Comparison of ENCODE assay signal across 9 mouse cellular contexts in the genomic region with DNA sequence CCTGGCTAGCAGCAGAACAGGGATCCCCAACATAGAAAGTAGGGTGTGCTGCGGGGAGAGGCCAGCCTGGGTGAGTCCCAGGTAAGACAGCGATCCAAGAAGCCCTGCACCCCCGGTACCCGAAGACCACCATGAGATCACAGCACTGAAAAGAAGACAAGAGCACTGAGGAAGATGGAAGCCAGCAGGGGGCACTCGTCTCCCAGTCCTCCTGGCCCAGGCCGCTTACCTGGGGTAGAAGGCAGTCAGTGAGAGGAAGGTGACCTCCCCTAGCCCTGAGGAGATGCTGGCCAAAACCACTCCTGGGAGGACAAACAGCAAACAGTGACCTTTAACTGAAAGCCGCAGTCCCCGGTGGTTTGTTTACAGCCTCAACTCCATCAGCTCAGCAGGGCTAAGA. TPM values are rescaled to one million over a fixed set of nuclear protein-coding genes. Genes with fewer than 3 reads are reported as not detected.
DNase-seq lines count a peak whose midpoint lies in the region; ATAC-seq lines count a peak whose summit lies in the region.
"Had no signal": no experiment of that assay in that cellular context is flagged by ENCODE, and none has a peak within 500 bp of the region (broad histone marks: within the 10 kb centered on the region; RNA-seq: fewer than 3 reads in every experiment).

No protein-coding gene starts in this region.

- H3K4me3 ChIP-seq in forebrain, embryonic 15.5 days: no peak overlapping the region
- H3K4me3 ChIP-seq: limb, embryonic 13.5 days had no signal

- H3K27ac ChIP-seq in forebrain, embryonic 15.5 days (replicated peaks): no peak overlapping the region
- H3K27ac ChIP-seq: limb, embryonic 13.5 days had no signal

- WGBS in forebrain, embryonic 15.5 days: 57% methylated on average over 8 of the region's 8 CpGs

- H3K27me3 ChIP-seq in forebrain, embryonic 15.5 days: no peaks in the 10 kb centered on the region
- H3K27me3 ChIP-seq: limb, embryonic 13.5 days had no signal

- ATAC-seq in forebrain, embryonic 15.5 days (replicated peaks): no peak

- peaks cover 20% of the 10 kb centered on the region for H3K4me1 ChIP-seq in forebrain, embryonic 15.5 days

- intact Hi-C loops in gastrocnemius, postnatal 14 days (cut with DNase I; ENCODE audit: low total_unique reads): loop anchor here (2.0 to 5.0 kb wide), 2 partner anchors 58 to 123 kb away; no protein-coding TSS in a partner anchor

- H3K4me2 ChIP-seq in forebrain, embryonic 15.5 days (replicated peaks): no peak overlapping the region
- H3K4me2 ChIP-seq: limb, embryonic 13.5 days had no signal

- peak; percentile 31 for DNase-seq in gastrocnemius, postnatal 14 days
- DNase-seq in gastrocnemius, postnatal 25 days: no peak
- peak; percentile 55 for DNase-seq in ovary, postnatal 36 days (ENCODE audit: low spot score)
- no peak for DNase-seq in ovary, postnatal 14 days (ENCODE audit: low spot score)
- peak; percentile 50 to 65 for DNase-seq in adrenal gland, postnatal 36 days
- DNase-seq in kidney, postnatal 14 days: peak; percentile 73
- DNase-seq in retina, embryonic 14.5 days (ENCODE audit: low spot score): peak; percentile 61

- H3K36me3 ChIP-seq in forebrain, embryonic 15.5 days: peaks cover 18% of the 10 kb centered on the region

- H3K9ac ChIP-seq in forebrain, embryonic 15.5 days (replicated peaks): no peak overlapping the region
- H3K9ac ChIP-seq: limb, embryonic 13.5 days had no signal

- no peaks in the 10 kb centered on the region for H3K9me3 ChIP-seq in forebrain, embryonic 15.5 days
- H3K9me3 ChIP-seq: limb, embryonic 13.5 days had no signal

RNA-seq across cellular contexts. Expression of a gene that starts 5.6 kb away (rescaled TPM):
- total RNA-seq in gastrocnemius, postnatal 14 days (2021): under 1 TPM; 0.55 to 0.88 TPM
- under 1 TPM; 0.26 to 0.59 TPM for total RNA-seq in gastrocnemius, postnatal 25 days (2021)
- total RNA-seq in adrenal gland, postnatal 36 days (2021): 1 to 10 TPM; 1.5 TPM
- polyA plus RNA-seq in forebrain, embryonic 15.5 days (2015; fragmentation: Nextera tagmentation; extraction: Ambion mirVana): 0.25 and 0.32 TPM in 2 replicates

RNA-seq across cellular contexts. Expression of a gene that starts 6.4 kb away (rescaled TPM):
- 1 to 10 TPM; 6.5 to 7.6 TPM for total RNA-seq in gastrocnemius, postnatal 14 days (2021)
- total RNA-seq in gastrocnemius, postnatal 25 days (2021): 10 to 100 TPM in 1 of 2 experiments, 1 to 10 TPM in 1; 8.8 to 10.6 TPM
- 10 to 100 TPM; 34.8 to 40.0 TPM for total RNA-seq in adrenal gland, postnatal 36 days (2021)
- polyA plus RNA-seq in forebrain, embryonic 15.5 days (2015; fragmentation: Nextera tagmentation; extraction: Ambion mirVana): 31.7 and 34.3 TPM in 2 replicates

RNA-seq across cellular contexts. Expression of a gene that starts 13.0 kb away (rescaled TPM):
- total RNA-seq in gastrocnemius, postnatal 14 days (2021): 100 to 1,000 TPM; 135 to 136 TPM
- 100 to 1,000 TPM; 130 to 138 TPM for total RNA-seq in gastrocnemius, postnatal 25 days (2021)
- total RNA-seq in adrenal gland, postnatal 36 days (2021): 100 to 1,000 TPM; 243 to 301 TPM
- 196 TPM in 2 replicates for polyA plus RNA-seq in forebrain, embryonic 15.5 days (2015; fragmentation: Nextera tagmentation; extraction: Ambion mirVana)

RNA-seq across cellular contexts. Expression of a gene that starts 15.6 kb away (rescaled TPM):
- not detected for total RNA-seq in gastrocnemius, postnatal 14 days (2021)
- not detected for total RNA-seq in gastrocnemius, postnatal 25 days (2021)
- total RNA-seq in adrenal gland, postnatal 36 days (2021): not detected
- polyA plus RNA-seq in forebrain, embryonic 15.5 days (2015; fragmentation: Nextera tagmentation; extraction: Ambion mirVana): not detected in 2 replicates
- polyA plus RNA-seq: limb, embryonic 13.5 days had no signal

RNA-seq across cellular contexts. Expression of a gene that starts 51.5 kb away (rescaled TPM):
- 10 to 100 TPM; 15.4 to 18.3 TPM for total RNA-seq in gastrocnemius, postnatal 14 days (2021)
- 10 to 100 TPM; 10.6 to 14.2 TPM for total RNA-seq in gastrocnemius, postnatal 25 days (2021)
- total RNA-seq in adrenal gland, postnatal 36 days (2021): 10 to 100 TPM; 20.8 to 27.0 TPM
- 4.9 and 5.9 TPM in 2 replicates for polyA plus RNA-seq in forebrain, embryonic 15.5 days (2015; fragmentation: Nextera tagmentation; extraction: Ambion mirVana)

Comparison
In these comparisons a context has a peak if more than half of its experiments do, and no peak if none do; other contexts are left out.
1. DNase-seq: peak in gastrocnemius, postnatal 14 days (single experiment), ovary, postnatal 36 days (single experiment), adrenal gland, postnatal 36 days (2 of 2), kidney, postnatal 14 days (single experiment) and retina, embryonic 14.5 days (single experiment); none in gastrocnemius, postnatal 25 days (single experiment) and ovary, postnatal 14 days (single experiment).